In genomic region chr11:90577057-90577780, GRCm38 (mm10) we compare ENCODE assay signal across 11 mouse cellular contexts.
DNase-seq lines count a peak whose midpoint lies in the region; ATAC-seq lines count a peak whose summit lies in the region.
"Had no signal": no experiment of that assay in that cellular context is flagged by ENCODE, and none has a peak within 500 bp of the region (broad histone marks: within the 10 kb centered on the region; RNA-seq: fewer than 3 reads in every experiment).

No protein-coding gene starts in this region.

- no peak overlapping the region for H3K27ac ChIP-seq in heart, embryonic 12.5 days (ENCODE audit: poor library complexity, severe bottlenecking)
- H3K27ac ChIP-seq in intestine, embryonic 16.5 days (ENCODE audit: low read length), result 0 out of 2 replicates have a peak overlapping the region, but pooled peaks have one; percentile 37
- H3K27ac ChIP-seq in hindbrain, embryonic 11.5 days (ENCODE audit: low read depth, low read length), result no peak overlapping the region
- H3K27ac ChIP-seq: forebrain, embryonic 13.5 days; liver, embryonic 13.5 days had no signal

- no peak overlapping the region for H3K4me2 ChIP-seq in heart, embryonic 12.5 days
- H3K4me2 ChIP-seq in intestine, embryonic 16.5 days (ENCODE audit: low read depth, low read length), result no peak overlapping the region
- no peak overlapping the region for H3K4me2 ChIP-seq in hindbrain, embryonic 11.5 days (replicated peaks; ENCODE audit: low read depth, low read length)
- H3K4me2 ChIP-seq: forebrain, embryonic 13.5 days; liver, embryonic 13.5 days had no signal

- H3K9ac ChIP-seq in heart, embryonic 12.5 days, result no peak overlapping the region
- no peak overlapping the region for H3K9ac ChIP-seq in intestine, embryonic 16.5 days (ENCODE audit: low read depth, low read length)
- H3K9ac ChIP-seq in hindbrain, embryonic 11.5 days (ENCODE audit: low read depth, low read length), result no peak overlapping the region
- H3K9ac ChIP-seq: forebrain, embryonic 13.5 days; liver, embryonic 13.5 days had no signal

- peaks cover 19% of the 10 kb centered on the region for H3K36me3 ChIP-seq in heart, embryonic 12.5 days
- no peaks in the 10 kb centered on the region for H3K36me3 ChIP-seq in intestine, embryonic 16.5 days (ENCODE audit: control insufficient read depth, insufficient read depth, low read length)
- H3K36me3 ChIP-seq in hindbrain, embryonic 11.5 days (ENCODE audit: control insufficient read depth, insufficient read depth, low read length), result no peaks in the 10 kb centered on the region; the same call in 1 of the 2 replicates

- H3K4me3 ChIP-seq in heart, embryonic 12.5 days, result no peak overlapping the region
- H3K4me3 ChIP-seq in intestine, embryonic 16.5 days (ENCODE audit: low read length), result no peak overlapping the region
- no peak overlapping the region for H3K4me3 ChIP-seq in hindbrain, embryonic 11.5 days (ENCODE audit: low read depth, low read length)
- H3K4me3 ChIP-seq: forebrain, embryonic 13.5 days; liver, embryonic 13.5 days had no signal

- 79% methylated on average over 7 of the region's 7 CpGs for WGBS in heart, embryonic 12.5 days
- WGBS in intestine, embryonic 16.5 days, result 51% methylated on average over 7 of the region's 7 CpGs
- WGBS in hindbrain, embryonic 11.5 days, result 95% methylated on average over 7 of the region's 7 CpGs

- DNase-seq in heart, adult 18-20 months, result peak; percentile 42 to 48
- DNase-seq in gastrocnemius, postnatal 25 days, result peak; percentile 12
- DNase-seq in lung, postnatal 10 days, result peak; percentile 66
- no peak for DNase-seq in hindbrain, embryonic 11.5 days (ENCODE audit: low spot score)
- no peak for DNase-seq in retina, postnatal 1 day
- DNase-seq in natural killer cell, adult 2 months (ENCODE audit: low spot score in 2 of 2), result no peak
- DNase-seq: liver, embryonic 13.5 days; right cerebral cortex, postnatal 25 days had no signal

- H3K9me3 ChIP-seq in heart, embryonic 12.5 days (replicated peaks), result no peaks in the 10 kb centered on the region
- H3K9me3 ChIP-seq in intestine, embryonic 16.5 days (ENCODE audit: control insufficient read depth, low read length), result no peaks in the 10 kb centered on the region
- no peaks in the 10 kb centered on the region for H3K9me3 ChIP-seq in hindbrain, embryonic 11.5 days (ENCODE audit: control insufficient read depth, low read length)
- H3K9me3 ChIP-seq: forebrain, embryonic 13.5 days; liver, embryonic 13.5 days had no signal

- H3K4me1 ChIP-seq in heart, embryonic 12.5 days (replicated peaks), result peaks cover 8% of the 10 kb centered on the region
- H3K4me1 ChIP-seq in intestine, embryonic 16.5 days (ENCODE audit: control insufficient read depth, insufficient read depth, low read length), result peaks cover 5% of the 10 kb centered on the region; the same call in 1 of the 2 replicates
- H3K4me1 ChIP-seq in hindbrain, embryonic 11.5 days (replicated peaks; ENCODE audit: control insufficient read depth, insufficient read depth, low read length), result no peaks in the 10 kb centered on the region
- H3K4me1 ChIP-seq: forebrain, embryonic 13.5 days; liver, embryonic 13.5 days had no signal

- ATAC-seq in heart, embryonic 12.5 days (ENCODE audit: insufficient number of reproducible peaks, low FRiP score), result no peak
- ATAC-seq in intestine, embryonic 16.5 days, result peak; percentile 87
- no peak for ATAC-seq in hindbrain, embryonic 11.5 days (ENCODE audit: low FRiP score)
- ATAC-seq: forebrain, embryonic 13.5 days had no signal

- no peaks in the 10 kb centered on the region for H3K27me3 ChIP-seq in heart, embryonic 12.5 days (replicated peaks)
- no peaks in the 10 kb centered on the region for H3K27me3 ChIP-seq in intestine, embryonic 16.5 days (replicated peaks; ENCODE audit: control insufficient read depth, insufficient read depth, low read length)
- no peaks in the 10 kb centered on the region for H3K27me3 ChIP-seq in hindbrain, embryonic 11.5 days (ENCODE audit: control insufficient read depth, insufficient read depth, low read length)
- H3K27me3 ChIP-seq: forebrain, embryonic 13.5 days; liver, embryonic 13.5 days had no signal

Comparison
In these comparisons a context has a peak if more than half of its experiments do, and no peak if none do; other contexts are left out.
1. DNase-seq: peak in heart, adult 18-20 months (2 of 2), gastrocnemius, postnatal 25 days (single experiment) and lung, postnatal 10 days (single experiment); none in hindbrain, embryonic 11.5 days (single experiment), retina, postnatal 1 day (single experiment) and natural killer cell, adult 2 months (0 of 2).